Mouse (Mus musculus): ENCODE data around the gene Gm20388. TPM values are rescaled to one million over a fixed set of nuclear protein-coding genes. Genes with fewer than 3 reads are reported as not detected.
A peak's percentile ranks its signal among the peaks of the same experiment; 100 is the strongest.

The Gm20388 gene
- total RNA-seq, 2 experiments from 2014 or later: 18.6 TPM; not detected in 1

DNA sequence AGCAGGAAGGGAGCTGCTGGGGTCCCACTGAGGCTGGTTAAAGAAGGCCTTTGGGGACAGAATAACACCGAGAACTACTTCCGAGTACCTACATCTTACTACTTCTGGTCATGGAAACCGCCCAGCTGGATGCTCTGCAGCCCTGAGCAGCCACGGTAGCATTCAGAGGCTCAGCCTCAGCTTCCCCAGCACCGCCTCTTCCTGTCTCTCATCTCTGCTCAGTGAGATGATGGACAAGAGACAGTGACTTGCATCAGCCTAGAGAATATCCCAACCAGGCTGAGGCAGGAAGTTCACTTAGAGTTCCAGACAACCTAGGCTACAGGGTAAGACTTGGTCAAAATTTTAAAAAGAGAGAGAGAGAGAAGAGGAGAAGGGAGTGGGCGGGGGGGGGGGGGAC lies 3876.0 kb downstream of the Gm20388 start:
- no peak for DNase-seq (ENCODE audit: low spot score in 2 of 2)
- intact Hi-C loops (cut with DNase I): no loop called here

DNA sequence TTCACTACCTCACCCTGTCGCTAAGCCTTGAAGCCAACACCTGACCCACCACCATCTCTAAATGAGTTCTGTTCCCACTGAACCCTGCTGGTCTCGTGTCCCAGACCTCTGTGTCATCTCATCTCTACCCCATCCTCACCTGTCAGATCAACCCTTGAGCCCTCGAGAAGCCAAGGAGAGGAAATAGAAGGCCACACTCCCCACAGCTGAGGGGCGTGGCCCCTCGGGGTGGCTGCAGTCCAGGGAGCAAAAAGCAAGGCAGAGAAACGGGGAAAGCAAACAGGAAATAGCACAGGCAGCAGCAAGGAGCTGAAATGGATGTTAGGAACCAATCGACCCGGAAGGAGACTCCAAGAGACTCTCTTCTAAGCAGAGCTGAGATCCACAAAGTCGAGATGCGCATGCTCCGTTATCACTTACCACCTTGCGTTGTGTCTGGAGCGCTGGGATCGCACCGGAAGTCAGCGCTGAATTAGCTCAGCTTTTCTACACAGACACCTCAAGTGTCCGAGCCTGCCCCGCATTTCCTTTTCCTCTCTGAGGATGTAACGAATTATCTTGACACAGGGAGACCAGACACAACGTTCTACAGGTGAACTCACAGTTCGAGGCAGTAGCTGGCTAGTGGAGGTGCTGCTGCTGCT lies 3876.7 kb downstream of the Gm20388 start:
- DNase-seq (ENCODE audit: low spot score in 2 of 2): no peak
- intact Hi-C loops (cut with DNase I): no loop called here

GRCm38 (mm10) chr8:123788416-123789170 lies 3878.0 kb downstream of the Gm20388 start:
- DNase-seq (ENCODE audit: low spot score in 2 of 2): peak in 1 of 2 experiments; percentile 44
- intact Hi-C loops (cut with DNase I): no loop called here

- intact Hi-C loops (cut with DNase I): no loop called here
- no peak for DNase-seq (ENCODE audit: low spot score in 2 of 2)
Observed at GRCm38 (mm10) chr8:123789461-123789860, 3878.8 kb downstream of the Gm20388 start.

GRCm38 (mm10) chr8:123789970-123790369 lies 3879.3 kb downstream of the Gm20388 start:
- peak; percentile 87 to 90 for DNase-seq (ENCODE audit: low spot score in 2 of 2)
- intact Hi-C loops (cut with DNase I): loop anchor here (1.0 to 5.0 kb wide), 2 partner anchors 42 to 132 kb away; no protein-coding TSS in a partner anchor

DNA sequence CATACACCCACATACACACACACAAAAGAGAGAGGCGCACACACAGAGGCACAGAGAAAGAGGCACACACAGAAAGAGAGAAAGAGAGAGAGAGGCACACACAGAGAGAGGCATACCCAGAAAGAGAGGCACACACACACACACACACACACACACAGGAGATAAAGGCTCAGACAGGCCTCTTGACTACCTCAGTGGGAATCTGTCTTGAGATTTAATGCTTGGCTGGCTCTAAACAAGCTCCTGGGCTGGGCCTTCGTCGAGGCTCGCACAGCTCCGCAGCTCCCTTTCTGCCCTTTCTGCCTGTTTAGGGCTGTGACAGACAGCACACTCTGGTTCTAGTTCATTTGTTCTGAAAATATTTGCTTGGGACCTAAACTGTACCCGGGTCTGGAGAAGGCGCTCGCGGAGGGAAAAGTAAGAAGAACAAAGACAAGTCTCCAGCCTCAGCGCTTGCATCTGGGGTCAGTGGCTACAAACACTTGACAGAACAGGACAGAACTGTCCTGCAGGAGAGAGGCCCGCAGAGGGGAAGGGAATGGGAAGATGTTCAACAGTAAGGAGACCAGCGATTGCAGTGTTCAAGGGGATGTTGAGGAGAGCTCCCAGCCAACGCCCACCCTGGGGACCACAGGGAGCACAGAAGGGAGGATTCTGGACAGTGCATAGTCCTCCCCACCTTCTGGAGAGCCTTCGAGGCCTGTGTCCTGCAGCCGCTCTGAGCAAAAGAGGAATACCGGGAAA lies 3880.6 kb downstream of the Gm20388 start:
- DNase-seq (ENCODE audit: low spot score in 2 of 2): no peak
- intact Hi-C loops (cut with DNase I): loop anchor here (5.0 kb wide), 1 partner anchor 131 kb away; no protein-coding TSS in a partner anchor

GRCm38 (mm10) chr8:123791845-123792225 lies 3881.2 kb downstream of the Gm20388 start:
- DNase-seq (ENCODE audit: low spot score in 2 of 2): no peak
- intact Hi-C loops (cut with DNase I): loop anchor here (5.0 kb wide), 1 partner anchor 130 kb away; no protein-coding TSS in a partner anchor

DNA sequence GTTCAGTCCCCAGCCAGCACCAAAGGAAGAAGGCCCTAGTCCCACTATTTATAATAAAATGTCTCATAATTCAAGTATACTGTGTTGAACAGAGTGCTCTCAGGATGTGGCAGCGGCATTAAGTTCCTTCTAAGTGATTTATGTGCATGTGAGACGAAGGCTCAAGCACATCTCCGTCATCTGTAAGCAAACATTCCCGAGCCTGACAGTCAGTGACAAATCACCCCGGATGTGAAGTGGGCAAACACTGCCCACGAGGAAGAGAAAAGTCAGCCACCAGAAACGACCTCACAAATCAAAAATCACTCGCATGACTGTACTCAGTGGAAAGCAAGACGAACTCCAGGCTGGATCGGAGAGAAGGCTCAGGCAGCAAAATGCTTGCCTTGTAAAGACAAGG lies 3883.3 kb downstream of the Gm20388 start:
- DNase-seq (ENCODE audit: low spot score in 2 of 2): no peak
- intact Hi-C loops (cut with DNase I): loop anchor here (5.0 kb wide), 1 partner anchor 128 kb away; no protein-coding TSS in a partner anchor

DNA sequence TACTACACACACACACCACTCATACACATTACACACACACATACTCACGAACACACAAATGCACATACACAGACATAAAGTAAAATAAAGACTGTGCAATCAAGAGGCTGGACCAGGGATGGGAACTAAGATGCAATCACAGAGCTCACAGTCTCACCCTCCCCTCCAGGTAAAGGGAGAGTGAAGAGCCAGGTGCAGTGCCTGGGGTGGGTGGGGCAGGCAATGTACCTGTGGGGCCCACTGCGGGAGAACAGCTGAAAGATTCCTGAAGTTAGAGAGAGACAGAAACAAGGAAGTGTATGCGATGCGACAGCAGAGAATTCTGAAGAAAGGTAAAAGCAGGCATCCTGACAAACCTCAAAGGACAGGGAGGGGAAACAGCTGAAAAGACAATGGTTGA lies 3884.1 kb downstream of the Gm20388 start:
- intact Hi-C loops (cut with DNase I): loop anchor here (5.0 kb wide), 1 partner anchor 128 kb away; no protein-coding TSS in a partner anchor
- DNase-seq (ENCODE audit: low spot score in 2 of 2): no peak

DNA sequence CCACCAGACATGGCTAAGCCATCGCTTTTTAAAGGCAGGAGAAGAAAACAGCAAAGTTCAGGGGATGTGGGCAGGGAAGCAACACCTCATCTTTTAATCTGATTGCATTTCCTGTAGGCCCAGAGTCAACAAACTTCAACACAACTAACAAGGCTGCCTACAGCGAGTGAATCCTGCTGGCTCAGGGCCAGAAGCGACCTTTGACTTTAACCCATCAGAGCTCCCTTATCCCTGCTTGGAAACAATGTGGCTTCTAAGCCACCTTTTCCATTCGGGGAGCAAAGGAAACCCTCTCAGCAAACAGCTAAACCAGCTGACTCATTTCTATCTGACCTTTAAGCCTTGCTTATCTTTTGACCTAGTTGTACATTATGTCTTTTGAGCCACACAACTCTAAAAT lies 3886.1 kb downstream of the Gm20388 start:
- intact Hi-C loops (cut with DNase I): no loop called here
- no peak for DNase-seq (ENCODE audit: low spot score in 2 of 2)

- DNase-seq (ENCODE audit: low spot score in 2 of 2): no peak
- intact Hi-C loops (cut with DNase I): no loop called here
Observed at GRCm38 (mm10) chr8:123797928-123798327, 3887.3 kb downstream of the Gm20388 start.

GRCm38 (mm10) chr8:123799434-123799833 lies 3888.8 kb downstream of the Gm20388 start:
- intact Hi-C loops (cut with DNase I): no loop called here
- no peak for DNase-seq (ENCODE audit: low spot score in 2 of 2)

- DNase-seq (ENCODE audit: low spot score in 2 of 2): no peak
- intact Hi-C loops (cut with DNase I): no loop called here
Observed at GRCm38 (mm10) chr8:123799885-123800284, 3889.2 kb downstream of the Gm20388 start.

GRCm38 (mm10) chr8:123800867-123801266 lies 3890.2 kb downstream of the Gm20388 start:
- no peak for DNase-seq (ENCODE audit: low spot score in 2 of 2)
- intact Hi-C loops (cut with DNase I): no loop called here

GRCm38 (mm10) chr8:123801538-123801937 lies 3890.9 kb downstream of the Gm20388 start:
- intact Hi-C loops (cut with DNase I): no loop called here
- DNase-seq (ENCODE audit: low spot score in 2 of 2): no peak

- DNase-seq (ENCODE audit: low spot score in 2 of 2): no peak
- intact Hi-C loops (cut with DNase I): no loop called here
Observed at GRCm38 (mm10) chr8:123803639-123804038, 3893.0 kb downstream of the Gm20388 start.

- no peak for DNase-seq (ENCODE audit: low spot score in 2 of 2)
- intact Hi-C loops (cut with DNase I): no loop called here
Observed at GRCm38 (mm10) chr8:123804586-123804985, 3893.9 kb downstream of the Gm20388 start.

- no peak for DNase-seq (ENCODE audit: low spot score in 2 of 2)
- intact Hi-C loops (cut with DNase I): no loop called here
Observed at GRCm38 (mm10) chr8:123805209-123805717, 3894.6 kb downstream of the Gm20388 start.

DNA sequence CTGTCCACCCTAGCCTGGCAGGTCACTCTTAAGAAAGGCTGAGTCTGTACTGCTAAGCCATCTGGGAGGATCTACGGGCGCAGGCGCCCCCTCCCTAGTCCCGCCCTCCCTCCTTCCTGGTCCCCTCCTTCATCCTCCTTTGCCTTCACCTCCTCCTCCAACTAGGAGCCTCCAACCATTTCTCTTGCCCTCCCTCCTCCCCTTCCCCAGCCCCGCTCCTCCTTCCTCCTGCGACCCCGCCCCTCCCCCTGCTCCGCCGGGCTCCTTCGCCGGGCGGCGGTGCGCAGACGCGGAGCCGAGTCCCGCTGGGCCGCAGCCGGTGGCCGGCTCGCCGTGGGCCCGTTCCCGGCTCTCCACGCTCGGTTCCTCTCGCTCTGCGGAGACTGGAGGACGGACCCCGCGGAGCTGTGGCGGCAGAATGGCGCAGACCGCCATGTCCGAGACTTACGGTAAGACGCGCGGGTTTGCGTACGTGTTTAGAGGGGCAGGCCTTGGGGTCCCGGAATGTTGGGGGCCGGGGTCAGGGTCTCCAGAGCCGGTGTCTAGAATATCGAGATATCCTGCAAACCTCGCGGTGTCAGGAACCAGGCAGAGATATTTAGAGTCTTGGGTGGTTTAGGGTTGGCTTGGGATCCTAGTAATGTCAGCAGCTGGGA lies 3895.2 kb downstream of the Gm20388 start, which contains the start of gene Rab4a:
Rab4a (plus strand) TSS at position 268 of the 656 bp plus-strand sequence.
- intact Hi-C loops (cut with DNase I): no loop called here
- peak; percentile 77 to 85 for DNase-seq (ENCODE audit: low spot score in 2 of 2)
